Mouse (Mus musculus): ENCODE measurements around the gene Tm6sf1. TPM values are rescaled to one million over a fixed set of nuclear protein-coding genes. Genes with fewer than 3 reads are reported as not detected.

Tm6sf1 gene
- 20.9 TPM for polyA plus RNA-seq (2014; fragmentation: Illumina TruSeq; extraction: RNeasy Lipid Tissue Mini Kit (QIAGEN cat#74804); ENCODE audit: insufficient read depth, low read depth, low replicate concordance)

GRCm38 (mm10) chr7:81858968-81859721, at the start of gene Tm6sf1:
TSS of gene Tm6sf1 (plus strand) at chr7:81859001.

DNA sequence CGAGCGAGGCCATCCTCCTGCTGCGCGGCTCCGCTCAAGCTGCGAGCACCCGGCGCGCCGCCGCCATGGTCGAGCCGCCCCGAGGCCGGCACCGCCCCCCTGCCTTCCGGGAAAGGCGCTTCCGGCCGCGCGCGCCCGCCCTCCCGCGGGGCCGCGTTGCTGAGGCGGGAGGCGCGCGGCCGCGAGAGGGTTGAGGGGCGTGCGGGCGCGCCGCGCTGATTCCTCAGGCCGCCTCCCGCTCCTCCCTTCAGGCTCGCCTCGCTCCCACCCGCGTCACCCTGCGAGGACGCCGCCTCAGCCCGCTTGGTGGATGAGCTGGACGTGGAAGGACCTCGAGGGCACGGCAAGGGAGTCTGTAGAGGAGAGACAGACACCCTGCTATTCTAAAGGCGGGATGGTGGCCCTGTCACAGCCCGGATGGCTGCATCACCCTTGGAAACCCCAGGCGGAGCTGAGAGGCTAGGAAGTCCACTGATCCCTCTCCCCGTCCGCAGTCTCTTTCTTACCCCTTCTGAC, 29.4 kb upstream of the Tm6sf1 start, which contains the start of gene Btbd1:
Btbd1 (minus strand) TSS at position 53 of the 516 bp plus-strand sequence.

GRCm38 (mm10) chr7:81855694-81856093, 3.1 kb upstream of the Tm6sf1 start, which contains the start of gene Gm10160:
TSS of gene Gm10160 (minus strand) at chr7:81855794.

Other genes starting within 250 kb of the Tm6sf1 start
- gene Homer2, start 151.5 kb upstream of the Tm6sf1 start, polyA plus RNA-seq (2014; fragmentation: Illumina TruSeq; extraction: RNeasy Lipid Tissue Mini Kit (QIAGEN cat#74804); ENCODE audit: insufficient read depth, low read depth, low replicate concordance): 1.6 TPM
- gene Ramac, start 96.1 kb upstream of the Tm6sf1 start, polyA plus RNA-seq (2014; fragmentation: Illumina TruSeq; extraction: RNeasy Lipid Tissue Mini Kit (QIAGEN cat#74804); ENCODE audit: insufficient read depth, low read depth, low replicate concordance): 60.0 TPM
- 30.8 TPM for gene 3110040N11Rik, start 69.5 kb upstream of the Tm6sf1 start, polyA plus RNA-seq (2014; fragmentation: Illumina TruSeq; extraction: RNeasy Lipid Tissue Mini Kit (QIAGEN cat#74804); ENCODE audit: insufficient read depth, low read depth, low replicate concordance)
- 41.1 TPM for gene Btbd1, start 29.6 kb upstream of the Tm6sf1 start, polyA plus RNA-seq (2014; fragmentation: Illumina TruSeq; extraction: RNeasy Lipid Tissue Mini Kit (QIAGEN cat#74804); ENCODE audit: insufficient read depth, low read depth, low replicate concordance)
- gene Gm10160, start 3.2 kb upstream of the Tm6sf1 start, polyA plus RNA-seq (2014; fragmentation: Illumina TruSeq; extraction: RNeasy Lipid Tissue Mini Kit (QIAGEN cat#74804); ENCODE audit: insufficient read depth, low read depth, low replicate concordance): not detected
- gene Hdgfl3, start 75.5 kb downstream of the Tm6sf1 start, polyA plus RNA-seq (2014; fragmentation: Illumina TruSeq; extraction: RNeasy Lipid Tissue Mini Kit (QIAGEN cat#74804); ENCODE audit: insufficient read depth, low read depth, low replicate concordance): 4.0 TPM
- gene Bnc1, start 133.3 kb downstream of the Tm6sf1 start, polyA plus RNA-seq (2014; fragmentation: Illumina TruSeq; extraction: RNeasy Lipid Tissue Mini Kit (QIAGEN cat#74804); ENCODE audit: insufficient read depth, low read depth, low replicate concordance): 1.3 TPM